Mouse (Mus musculus): Measurements from ENCODE around the gene Apol8. TPM values are rescaled to one million over a fixed set of nuclear protein-coding genes. Genes with fewer than 3 reads are reported as not detected.

Gene Apol8
- polyA plus RNA-seq, 1 experiment from 2014 or later = 0.19 TPM

DNA sequence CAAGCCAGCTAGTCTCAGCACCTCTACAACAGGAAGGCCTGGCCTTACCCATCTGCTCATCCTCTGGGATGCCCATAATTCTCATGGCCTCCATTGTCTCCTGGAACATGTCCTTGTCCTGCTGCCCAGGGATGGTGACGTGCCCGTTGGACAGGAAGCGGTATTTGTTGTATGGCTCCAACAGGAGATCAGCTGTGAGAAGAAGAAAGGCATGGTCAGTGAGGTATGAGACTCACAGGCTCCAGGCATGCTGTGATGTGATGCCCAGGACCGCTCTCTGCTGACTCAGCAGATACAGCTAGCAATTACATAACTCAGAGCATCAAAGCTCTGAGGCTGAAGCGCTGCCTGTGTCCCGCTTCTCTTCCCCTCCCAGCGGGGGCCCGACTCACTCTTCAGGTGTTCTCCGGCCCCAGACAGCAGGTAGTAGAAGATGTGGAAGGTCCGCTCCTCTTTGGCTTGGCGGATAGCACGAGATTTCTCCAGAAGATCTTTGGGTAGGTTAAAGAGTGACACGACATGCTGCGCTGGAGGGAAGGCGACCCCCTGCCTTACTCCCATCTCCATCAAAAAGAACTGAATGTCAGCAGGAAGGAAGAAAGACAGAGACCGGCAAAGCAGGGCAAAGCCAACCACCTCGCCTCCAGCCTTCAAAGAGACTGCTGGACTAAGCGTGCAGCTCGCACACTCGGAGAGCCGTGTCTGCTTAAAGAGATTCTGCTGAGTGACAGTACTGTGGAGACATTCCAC, 34.0 kb upstream of the Apol8 start:
- H3K27me3 ChIP-seq (ENCODE audit: insufficient read depth, low read length) = no peaks in the 10 kb centered on the region
- no peak overlapping the region for H3K27ac ChIP-seq (ENCODE audit: low read length)
- H3K4me1 ChIP-seq (ENCODE audit: insufficient read depth, low read length) = 0 out of 2 replicates have a peak, but pooled peaks cover 5% of the 10 kb centered on the region
- peaks cover 90% of the 10 kb centered on the region for H3K36me3 ChIP-seq (ENCODE audit: insufficient read depth, low read length)
- H3K9ac ChIP-seq (replicated peaks; ENCODE audit: low read length) = no peak overlapping the region
- no peak overlapping the region for H3K4me2 ChIP-seq (replicated peaks; ENCODE audit: low read depth, low read length)
- 93% methylated on average over 21 of the region's 21 CpGs for WGBS
- no peak for ATAC-seq (ENCODE audit: low FRiP score, low TSS enrichment)
- H3K4me3 ChIP-seq (ENCODE audit: low read length) = no peak overlapping the region
- no peaks in the 10 kb centered on the region for H3K9me3 ChIP-seq (ENCODE audit: low read length)

DNA sequence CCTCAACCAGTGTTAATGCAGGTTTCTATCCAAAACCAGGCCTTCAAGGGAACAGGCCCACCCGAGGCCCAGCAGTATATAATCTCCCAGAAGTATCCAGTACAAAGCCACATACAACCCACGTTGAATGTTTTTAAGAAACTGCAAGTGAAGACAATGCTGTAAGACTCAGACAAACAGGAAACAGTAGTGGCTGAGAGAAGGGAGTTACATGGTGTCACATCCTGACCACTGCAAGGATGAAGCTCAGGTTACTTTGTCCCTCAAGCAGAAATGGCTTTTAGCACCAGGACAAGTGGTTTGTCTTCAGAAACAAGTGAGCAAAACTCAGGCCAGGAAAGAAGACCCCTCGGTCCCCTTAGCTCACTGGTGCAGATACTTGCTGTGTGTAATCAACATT, 32.4 kb upstream of the Apol8 start:
- no peak for ATAC-seq (ENCODE audit: low FRiP score, low TSS enrichment)

DNA sequence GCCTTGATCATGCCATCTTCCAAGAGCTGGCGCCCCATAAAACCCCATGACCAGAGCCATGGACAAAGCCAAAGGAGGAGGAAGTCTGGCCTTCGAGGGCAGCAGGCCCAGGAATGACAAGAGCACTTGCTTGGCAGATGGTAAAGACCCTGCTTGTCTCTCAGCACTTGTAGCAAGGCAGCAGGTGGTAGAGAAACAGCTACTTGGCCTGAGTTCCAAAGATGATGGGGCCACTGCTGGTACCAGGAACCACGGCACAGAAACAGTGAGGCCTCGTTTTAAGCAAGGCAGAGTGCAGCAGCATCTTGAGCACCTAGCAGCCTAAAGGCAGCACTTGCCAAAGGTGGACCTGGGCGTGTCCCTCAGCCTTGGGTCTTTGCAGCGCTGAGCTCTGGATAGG, 31.6 kb upstream of the Apol8 start:
- ATAC-seq (ENCODE audit: low FRiP score, low TSS enrichment) = no peak
- no peak overlapping the region for H3K4me2 ChIP-seq (replicated peaks; ENCODE audit: low read depth, low read length)
- no peak overlapping the region for H3K9ac ChIP-seq (replicated peaks; ENCODE audit: low read length)
- H3K4me1 ChIP-seq (ENCODE audit: insufficient read depth, low read length) = no peaks in the 10 kb centered on the region
- WGBS = 89% methylated on average over 6 of the region's 6 CpGs
- H3K4me3 ChIP-seq (ENCODE audit: low read length) = no peak overlapping the region
- H3K27me3 ChIP-seq (ENCODE audit: insufficient read depth, low read length) = no peaks in the 10 kb centered on the region
- peaks cover 98% of the 10 kb centered on the region for H3K36me3 ChIP-seq (ENCODE audit: insufficient read depth, low read length)
- H3K9me3 ChIP-seq (ENCODE audit: low read length) = no peaks in the 10 kb centered on the region
- H3K27ac ChIP-seq (ENCODE audit: low read length) = no peak overlapping the region

More for the DNA sequence above, 32.4 kb upstream of the Apol8 start:
- Histone ChIP-seq H3K4me1 (ENCODE audit: insufficient read depth, low read length) (no peaks in the 10 kb centered on the region), H3K9me3 (ENCODE audit: low read length) (no peaks in the 10 kb centered on the region), H3K36me3 (ENCODE audit: insufficient read depth, low read length) (peaks cover 96% of the 10 kb centered on the region), H3K27ac (ENCODE audit: low read length) (no peak overlapping the region), H3K27me3 (ENCODE audit: insufficient read depth, low read length) (no peaks in the 10 kb centered on the region), H3K4me3 (ENCODE audit: low read length) (no peak overlapping the region), H3K9ac (replicated peaks; ENCODE audit: low read length) (no peak overlapping the region), H3K4me2 (replicated peaks; ENCODE audit: low read depth, low read length) (no peak overlapping the region)
- WGBS = 74% methylated on average over 3 of the region's 3 CpGs

GRCm38 (mm10) chr15:77785807-77786206, 29.0 kb upstream of the Apol8 start:
- no peaks in the 10 kb centered on the region for H3K27me3 ChIP-seq (ENCODE audit: insufficient read depth, low read length)
- no peak overlapping the region for H3K4me2 ChIP-seq (replicated peaks; ENCODE audit: low read depth, low read length)
- no peak overlapping the region for H3K4me3 ChIP-seq (ENCODE audit: low read length)
- no peaks in the 10 kb centered on the region for H3K4me1 ChIP-seq (ENCODE audit: insufficient read depth, low read length)
- H3K9me3 ChIP-seq (ENCODE audit: low read length) = no peaks in the 10 kb centered on the region
- H3K36me3 ChIP-seq (ENCODE audit: insufficient read depth, low read length) = peaks cover 98% of the 10 kb centered on the region
- 45% methylated on average over 1 of the region's 1 CpGs for WGBS
- H3K9ac ChIP-seq (replicated peaks; ENCODE audit: low read length) = no peak overlapping the region
- no peak overlapping the region for H3K27ac ChIP-seq (ENCODE audit: low read length)
- no peak for ATAC-seq (ENCODE audit: low FRiP score, low TSS enrichment)

DNA sequence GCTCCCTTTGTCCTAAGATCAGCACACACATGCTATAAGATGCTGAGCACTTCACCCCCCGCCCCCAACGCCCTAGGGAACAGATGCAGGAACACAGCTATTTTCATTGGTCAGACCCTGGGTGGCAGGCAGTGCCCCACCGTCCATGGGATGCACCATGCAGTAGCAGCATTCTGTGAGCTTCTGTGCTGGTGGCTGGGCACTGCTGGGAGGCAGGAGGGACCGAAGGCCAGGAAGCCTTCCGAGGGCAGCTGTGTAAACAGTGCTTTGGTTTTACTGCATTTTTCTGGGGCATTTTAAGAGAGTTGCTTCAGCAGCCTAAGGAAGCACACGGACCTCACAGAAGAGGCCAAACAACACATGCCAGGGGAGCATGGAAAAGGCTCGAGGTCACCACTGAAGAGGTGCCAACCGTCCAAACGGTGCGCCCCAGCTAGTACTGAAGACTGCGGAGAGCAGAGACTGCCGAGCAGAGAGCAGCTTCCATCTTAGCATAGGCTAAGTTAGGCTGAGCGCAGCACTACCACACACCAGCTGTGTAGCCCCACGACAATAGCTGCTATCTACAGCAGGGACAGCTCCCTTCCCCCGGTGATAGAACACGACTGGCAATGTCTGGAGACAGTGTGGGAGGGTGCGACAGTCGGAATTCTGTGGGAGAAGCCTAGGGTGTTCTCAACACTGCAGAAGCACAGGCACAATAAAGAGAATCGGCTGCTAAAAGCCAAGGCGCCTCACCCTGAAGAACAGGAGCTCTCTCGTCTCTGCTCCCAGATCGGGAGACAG, 27.4 kb upstream of the Apol8 start:
- H3K27ac ChIP-seq (ENCODE audit: low read length) = peak overlapping the region; percentile 36
- H3K9me3 ChIP-seq (ENCODE audit: low read length) = no peaks in the 10 kb centered on the region
- WGBS = 48% methylated on average over 22 of the region's 22 CpGs
- no peak overlapping the region for H3K4me3 ChIP-seq (ENCODE audit: low read length)
- no peak overlapping the region for H3K4me2 ChIP-seq (replicated peaks; ENCODE audit: low read depth, low read length)
- peaks cover 98% of the 10 kb centered on the region for H3K36me3 ChIP-seq (ENCODE audit: insufficient read depth, low read length)
- H3K27me3 ChIP-seq (ENCODE audit: insufficient read depth, low read length) = no peaks in the 10 kb centered on the region
- peak; percentile 46; the same call in 1 of the 2 replicates for ATAC-seq (ENCODE audit: low FRiP score, low TSS enrichment)
- no peaks in the 10 kb centered on the region for H3K4me1 ChIP-seq (ENCODE audit: insufficient read depth, low read length)
- H3K9ac ChIP-seq (replicated peaks; ENCODE audit: low read length) = 0 out of 2 replicates have a peak overlapping the region, but pooled peaks have one; percentile 5

DNA sequence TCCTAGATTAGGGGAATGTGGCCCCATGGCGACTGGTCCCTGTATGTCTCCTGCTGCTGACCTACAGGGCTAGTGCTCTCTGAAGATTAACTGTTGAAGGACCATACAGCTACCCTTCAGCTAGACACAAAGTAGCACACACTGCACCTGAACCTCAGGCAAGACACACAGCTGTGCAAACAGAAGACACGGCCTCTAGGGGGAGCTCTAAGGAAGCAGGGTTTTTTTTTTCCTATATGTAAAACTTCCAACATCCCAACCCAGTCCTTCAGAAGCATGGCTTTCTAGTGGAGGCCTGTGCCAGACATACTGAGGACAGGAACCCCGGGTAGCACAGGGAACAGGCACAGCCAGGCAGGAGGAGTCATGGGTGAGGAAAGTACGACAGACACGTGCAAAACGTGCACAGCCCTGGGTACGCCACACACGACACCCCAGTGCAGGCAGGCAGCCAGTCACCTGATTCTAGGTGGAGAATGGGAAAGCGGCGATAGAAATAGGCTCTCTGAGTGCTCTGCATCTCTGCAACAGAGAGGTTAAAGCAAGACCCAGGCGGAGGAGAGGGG, 25.7 kb upstream of the Apol8 start:
- peaks cover 98% of the 10 kb centered on the region for H3K36me3 ChIP-seq (ENCODE audit: insufficient read depth, low read length)
- no peaks in the 10 kb centered on the region for H3K9me3 ChIP-seq (ENCODE audit: low read length)
- H3K4me2 ChIP-seq (replicated peaks; ENCODE audit: low read depth, low read length) = no peak overlapping the region
- H3K27ac ChIP-seq (ENCODE audit: low read length) = no peak overlapping the region
- no peak overlapping the region for H3K4me3 ChIP-seq (ENCODE audit: low read length)
- H3K9ac ChIP-seq (replicated peaks; ENCODE audit: low read length) = no peak overlapping the region
- 83% methylated on average over 11 of the region's 11 CpGs for WGBS
- H3K27me3 ChIP-seq (ENCODE audit: insufficient read depth, low read length) = no peaks in the 10 kb centered on the region
- ATAC-seq (ENCODE audit: low FRiP score, low TSS enrichment) = no peak
- no peaks in the 10 kb centered on the region for H3K4me1 ChIP-seq (ENCODE audit: insufficient read depth, low read length)

DNA sequence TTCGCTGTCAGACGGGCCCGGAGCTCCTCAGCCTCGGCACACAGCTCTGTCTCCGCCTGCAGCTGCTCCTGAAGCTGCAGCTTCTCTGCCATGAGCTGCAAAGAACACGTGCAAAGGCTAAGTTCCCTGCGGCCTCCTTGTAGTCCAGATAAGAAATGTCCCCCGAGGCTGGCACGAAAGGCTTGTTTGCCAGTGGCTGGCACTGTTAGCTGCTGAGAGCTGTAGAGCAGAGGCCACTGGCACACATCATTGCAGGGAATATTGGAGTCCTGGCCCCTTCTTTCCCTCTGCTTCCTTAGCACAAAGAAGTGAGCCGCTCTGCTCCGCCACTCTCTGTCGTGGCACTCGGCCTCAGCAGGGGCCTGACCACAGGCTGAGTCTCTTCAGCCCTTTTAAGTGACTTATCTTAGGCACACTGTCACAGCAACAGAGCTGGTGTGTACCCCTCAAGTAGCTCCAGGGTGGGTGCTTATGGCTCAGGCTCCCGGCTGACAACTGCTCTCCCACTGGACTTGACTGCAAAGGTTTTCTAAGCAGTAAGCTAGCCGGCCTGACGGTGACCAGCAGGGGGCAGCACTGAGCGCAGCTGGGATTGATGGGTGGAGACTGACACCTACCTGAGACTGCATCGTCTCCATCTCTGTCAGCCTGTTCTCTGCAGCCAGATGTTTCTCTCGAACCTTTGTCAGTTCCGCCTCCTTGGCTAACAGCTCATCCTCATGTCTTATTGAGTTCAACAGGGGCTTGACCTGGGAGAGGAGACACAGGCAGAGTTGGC, 18.6 kb upstream of the Apol8 start:
- no peaks in the 10 kb centered on the region for H3K4me1 ChIP-seq (ENCODE audit: insufficient read depth, low read length)
- peaks cover 96% of the 10 kb centered on the region for H3K36me3 ChIP-seq (ENCODE audit: insufficient read depth, low read length)
- H3K4me2 ChIP-seq (replicated peaks; ENCODE audit: low read depth, low read length) = no peak overlapping the region
- H3K27me3 ChIP-seq (ENCODE audit: insufficient read depth, low read length) = no peaks in the 10 kb centered on the region
- WGBS = 70% methylated on average over 20 of the region's 20 CpGs
- H3K4me3 ChIP-seq (ENCODE audit: low read length) = no peak overlapping the region
- no peak overlapping the region for H3K27ac ChIP-seq (ENCODE audit: low read length)
- no peaks in the 10 kb centered on the region for H3K9me3 ChIP-seq (ENCODE audit: low read length)
- no peak overlapping the region for H3K9ac ChIP-seq (replicated peaks; ENCODE audit: low read length)
- no peak for ATAC-seq (ENCODE audit: low FRiP score, low TSS enrichment)

GRCm38 (mm10) chr15:77774303-77774702, 17.5 kb upstream of the Apol8 start:
- no peaks in the 10 kb centered on the region for H3K4me1 ChIP-seq (ENCODE audit: insufficient read depth, low read length)
- WGBS = 97% methylated on average over 10 of the region's 10 CpGs

GRCm38 (mm10) chr15:77773099-77773915, 16.5 kb upstream of the Apol8 start:
- Histone ChIP-seq H3K27ac (ENCODE audit: low read length) (no peak overlapping the region), H3K4me1 (ENCODE audit: insufficient read depth, low read length) (no peaks in the 10 kb centered on the region), H3K4me2 (replicated peaks; ENCODE audit: low read depth, low read length) (no peak overlapping the region), H3K27me3 (ENCODE audit: insufficient read depth, low read length) (no peaks in the 10 kb centered on the region), H3K36me3 (ENCODE audit: insufficient read depth, low read length) (peaks cover 97% of the 10 kb centered on the region), H3K4me3 (ENCODE audit: low read length) (no peak overlapping the region), H3K9ac (replicated peaks; ENCODE audit: low read length) (no peak overlapping the region), H3K9me3 (ENCODE audit: low read length) (no peaks in the 10 kb centered on the region)
- 89% methylated on average over 19 of the region's 19 CpGs for WGBS
- no peak for ATAC-seq (ENCODE audit: low FRiP score, low TSS enrichment)

More at GRCm38 (mm10) chr15:77774303-77774702, 17.5 kb upstream of the Apol8 start:
- no peak overlapping the region for H3K27ac ChIP-seq (ENCODE audit: low read length)
- H3K4me2 ChIP-seq (replicated peaks; ENCODE audit: low read depth, low read length) = no peak overlapping the region
- H3K9me3 ChIP-seq (ENCODE audit: low read length) = no peaks in the 10 kb centered on the region
- peaks cover 96% of the 10 kb centered on the region for H3K36me3 ChIP-seq (ENCODE audit: insufficient read depth, low read length)
- no peaks in the 10 kb centered on the region for H3K27me3 ChIP-seq (ENCODE audit: insufficient read depth, low read length)
- H3K4me3 ChIP-seq (ENCODE audit: low read length) = no peak overlapping the region
- H3K9ac ChIP-seq (replicated peaks; ENCODE audit: low read length) = no peak overlapping the region
- ATAC-seq (ENCODE audit: low FRiP score, low TSS enrichment) = no peak

Data from kidney, embryonic 16.5 days (tissue).